In genomic region chr13:51845591-51846191, GRCm38 (mm10) we compare ENCODE assay signal across 7 mouse cellular contexts. TPM values are rescaled to one million over a fixed set of nuclear protein-coding genes. Genes with fewer than 3 reads are reported as not detected.
DNase-seq lines count a peak whose midpoint lies in the region; ATAC-seq lines count a peak whose summit lies in the region.

No protein-coding gene starts in this region.

- peaks cover 14% of the 10 kb centered on the region; the same call in 1 of the 2 replicates for H3K27me3 ChIP-seq in embryonic facial prominence, embryonic 13.5 days
- peaks cover 5% of the 10 kb centered on the region for H3K27me3 ChIP-seq in kidney, embryonic 14.5 days (ENCODE audit: control insufficient read depth, insufficient read depth, low read length)
- H3K27me3 ChIP-seq in limb, embryonic 15.5 days, result peaks cover 9% of the 10 kb centered on the region

- DNase-seq in adrenal gland, postnatal 14 days, result peak; percentile 93
- peak; percentile 85 for DNase-seq in heart, adult 8-10 months (ENCODE audit: low spot score)
- DNase-seq in monocyte, adult 2 months (ENCODE audit: low read depth in 1 of 2, low spot score in 2 of 2), result peak; percentile 59 to 70
- peak; percentile 77 to 83 for DNase-seq in spleen, postnatal 14 days (ENCODE audit: low spot score in 2 of 2)

- WGBS in embryonic facial prominence, embryonic 13.5 days, result under 1% methylated on average over 45 of the region's 45 CpGs
- WGBS in kidney, embryonic 14.5 days, result under 1% methylated on average over 45 of the region's 45 CpGs
- under 1% methylated on average over 45 of the region's 45 CpGs for WGBS in limb, embryonic 15.5 days

- H3K9me3 ChIP-seq in embryonic facial prominence, embryonic 13.5 days, result no peaks in the 10 kb centered on the region
- no peaks in the 10 kb centered on the region for H3K9me3 ChIP-seq in kidney, embryonic 14.5 days (ENCODE audit: control insufficient read depth, low read length)
- no peaks in the 10 kb centered on the region for H3K9me3 ChIP-seq in limb, embryonic 15.5 days

- H3K4me3 ChIP-seq in embryonic facial prominence, embryonic 13.5 days, result peak overlapping the region; percentile 66
- H3K4me3 ChIP-seq in kidney, embryonic 14.5 days (ENCODE audit: low read length), result peak overlapping the region; percentile 46
- H3K4me3 ChIP-seq in limb, embryonic 15.5 days, result peak overlapping the region; percentile 63

- peaks cover 61% of the 10 kb centered on the region for H3K4me1 ChIP-seq in embryonic facial prominence, embryonic 13.5 days
- H3K4me1 ChIP-seq in kidney, embryonic 14.5 days (ENCODE audit: control insufficient read depth, insufficient read depth, low read length), result peaks cover 48% of the 10 kb centered on the region
- H3K4me1 ChIP-seq in limb, embryonic 15.5 days, result peaks cover 67% of the 10 kb centered on the region

- H3K9ac ChIP-seq in embryonic facial prominence, embryonic 13.5 days, result peak overlapping the region; percentile 76
- peak overlapping the region; percentile 64 for H3K9ac ChIP-seq in kidney, embryonic 14.5 days (ENCODE audit: low read depth, low read length)
- peak overlapping the region; percentile 51 for H3K9ac ChIP-seq in limb, embryonic 15.5 days

- peak overlapping the region; percentile 75 for H3K27ac ChIP-seq in embryonic facial prominence, embryonic 13.5 days
- peak overlapping the region; percentile 49 for H3K27ac ChIP-seq in kidney, embryonic 14.5 days (ENCODE audit: low read depth, low read length)
- peak overlapping the region; percentile 83 for H3K27ac ChIP-seq in limb, embryonic 15.5 days

- no peaks in the 10 kb centered on the region for H3K36me3 ChIP-seq in embryonic facial prominence, embryonic 13.5 days
- no peaks in the 10 kb centered on the region for H3K36me3 ChIP-seq in kidney, embryonic 14.5 days (ENCODE audit: control insufficient read depth, insufficient read depth, low read length)
- no peaks in the 10 kb centered on the region for H3K36me3 ChIP-seq in limb, embryonic 15.5 days

- ATAC-seq in embryonic facial prominence, embryonic 13.5 days (ENCODE audit: insufficient number of reproducible peaks, insufficient read depth, low FRiP score, low TSS enrichment, low read depth), result peak; percentile 7; the same call in 1 of the 2 replicates
- peak; percentile 14; the same call in 1 of the 2 replicates for ATAC-seq in kidney, embryonic 14.5 days (ENCODE audit: low FRiP score, low TSS enrichment)
- 0 out of 2 replicates have a peak, but pooled peaks have one; percentile 31 for ATAC-seq in limb, embryonic 15.5 days (ENCODE audit: insufficient number of reproducible peaks, low FRiP score, low TSS enrichment, low read depth)

- peak overlapping the region; percentile 96 for H3K4me2 ChIP-seq in embryonic facial prominence, embryonic 13.5 days
- H3K4me2 ChIP-seq in kidney, embryonic 14.5 days (replicated peaks; ENCODE audit: low read depth, low read length), result peak overlapping the region; percentile 96
- H3K4me2 ChIP-seq in limb, embryonic 15.5 days, result peak overlapping the region; percentile 99

RNA-seq across cellular contexts. Expression of gene Gadd45g, which starts 0.8 kb away (rescaled TPM):
- 51.7 and 63.2 TPM in 2 replicates for total RNA-seq in adrenal gland, postnatal 14 days (2021)
- polyA plus RNA-seq in embryonic facial prominence, embryonic 13.5 days (2015; fragmentation: Nextera tagmentation; extraction: Ambion mirVana), result 50.6 and 55.5 TPM in 2 replicates
- total RNA-seq in heart, adult 8-10 months (2022), result 10 to 100 TPM in 2 of 4 experiments, 1 to 10 TPM in 2; 8.6 to 18.9 (median 10.7) TPM
- 26.6 and 29.0 TPM in 2 replicates for polyA plus RNA-seq in kidney, embryonic 14.5 days (2014; fragmentation: Nextera tagmentation; extraction: Ambion mirVana)
- 61.7 and 77.7 TPM in 2 replicates for polyA plus RNA-seq in limb, embryonic 15.5 days (2015; fragmentation: Nextera tagmentation; extraction: Ambion mirVana)

RNA-seq across cellular contexts. Expression of gene Sema4d, which starts 52.1 kb away (rescaled TPM):
- total RNA-seq in adrenal gland, postnatal 14 days (2021), result 9.5 and 20.0 TPM in 2 replicates
- polyA plus RNA-seq in embryonic facial prominence, embryonic 13.5 days (2015; fragmentation: Nextera tagmentation; extraction: Ambion mirVana), result 7.3 and 9.3 TPM in 2 replicates
- 10 to 100 TPM; 56.5 to 72.3 (median 68.6) TPM for total RNA-seq in heart, adult 8-10 months (2022)
- polyA plus RNA-seq in kidney, embryonic 14.5 days (2014; fragmentation: Nextera tagmentation; extraction: Ambion mirVana), result 11.3 and 20.2 TPM in 2 replicates
- 7.1 and 8.0 TPM in 2 replicates for polyA plus RNA-seq in limb, embryonic 15.5 days (2015; fragmentation: Nextera tagmentation; extraction: Ambion mirVana)

Comparison
In these comparisons a context has a peak if more than half of its experiments do, and no peak if none do; other contexts are left out.
1. Peak in every context shown above with its lines: DNase-seq, ATAC-seq, H3K4me3 ChIP-seq and H3K27ac ChIP-seq.